Mouse (Mus musculus): ENCODE results near the gene Gm14296. TPM values are rescaled to one million over a fixed set of nuclear protein-coding genes. Genes with fewer than 3 reads are reported as not detected.
"Not testable (repeated sequence)": the region's sequence is repeated elsewhere in the genome, so short reads cannot be mapped to it uniquely, and the experiment has no call there.

The Gm14296 gene
- 2.8 and 3.2 TPM in 2 replicates for total RNA-seq (2015)
- 3.3 and 3.7 TPM in 2 replicates for total RNA-seq (2017)

DNA sequence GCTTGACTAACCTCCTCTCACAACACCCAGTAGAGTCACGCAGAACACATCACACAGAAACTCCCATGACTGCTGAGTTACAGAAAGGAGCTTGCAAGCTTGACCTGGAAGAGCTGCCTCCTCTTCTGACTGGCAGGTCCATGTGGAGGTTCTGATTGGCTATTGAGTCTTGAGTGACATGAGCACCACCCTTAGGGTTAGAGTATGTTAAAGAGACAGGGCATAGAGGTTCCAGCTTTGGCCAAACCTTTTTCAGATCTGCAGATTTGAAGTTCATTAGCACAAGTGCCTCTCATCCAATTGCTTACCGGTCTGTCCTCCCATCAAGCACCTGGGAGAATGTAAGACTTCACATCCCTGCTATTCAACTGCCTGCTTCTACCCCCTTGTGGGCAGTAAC lies at the start of gene Gm14296:
Gm14296 (minus strand) TSS at position 101 of the 400 bp plus-strand sequence.
- ATAC-seq (ENCODE audit: poor library complexity, severe bottlenecking), result not testable (repeated sequence)

DNA sequence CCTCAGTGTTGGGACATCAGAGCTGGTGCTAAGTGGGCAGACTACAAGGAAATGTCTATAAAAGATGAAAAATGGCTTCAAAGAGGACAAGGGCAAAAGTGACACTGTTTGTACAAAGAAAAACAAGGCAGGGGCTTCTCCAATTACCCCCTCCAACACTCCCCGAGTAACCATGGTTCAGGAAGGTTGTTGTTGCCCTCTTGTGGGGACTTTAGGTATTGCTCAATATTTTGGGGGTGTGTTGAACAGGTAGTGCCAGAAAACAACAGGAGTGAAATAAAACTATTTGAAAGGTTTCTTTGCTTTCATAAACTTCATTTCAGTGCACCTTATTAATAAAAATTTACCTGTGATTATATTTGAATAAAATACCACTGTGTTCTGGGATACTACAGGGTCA lies 22.1 kb downstream of the Gm14296 start:
- ATAC-seq (ENCODE audit: poor library complexity, severe bottlenecking), result not testable (repeated sequence)

Other genes with a start within 250 kb of the Gm14296 start
- gene Gm14305, start 219.5 kb downstream of the Gm14296 start, total RNA-seq (2015), result 11.9 and 12.2 TPM in 2 replicates
- gene Gm14305, start 219.5 kb downstream of the Gm14296 start, total RNA-seq (2017), result 4.8 and 5.3 TPM in 2 replicates
- 11.4 and 14.5 TPM in 2 replicates for gene Gm14295, start 129.2 kb downstream of the Gm14296 start, total RNA-seq (2015)
- gene Gm14295, start 129.2 kb downstream of the Gm14296 start, total RNA-seq (2017), result 7.1 and 7.2 TPM in 2 replicates
- not detected in 2 replicates for gene Gm14408, start 96.7 kb downstream of the Gm14296 start, total RNA-seq (2015)
- gene Gm14408, start 96.7 kb downstream of the Gm14296 start, total RNA-seq (2017), result not detected in 2 replicates
- 1.4 and 3.6 TPM in 2 replicates for gene Gm14419, start 73.1 kb upstream of the Gm14296 start, total RNA-seq (2015)
- 0.18 and 0.28 TPM in 2 replicates for gene Gm14419, start 73.1 kb upstream of the Gm14296 start, total RNA-seq (2017)
- gene Gm14401, start 146.5 kb upstream of the Gm14296 start, total RNA-seq (2015), result not detected in 2 replicates
- gene Gm14401, start 146.5 kb upstream of the Gm14296 start, total RNA-seq (2017), result not detected in 2 replicates